Mouse (Mus musculus) T-helper 17 cell (primary cell): ENCODE measurements around the gene Ubtd2.

Source experiments
- in situ Hi-C, 2 experiments: fragments of 300-600 bp; cut with MboI, MseI; formaldehyde crosslinking; loops; 1 replicate in 1 of 2; 2 replicates in 1 of 2; pipeline ENCODE4 v1.15.1; 2025; ENCODE audit warnings: high pct_unique_total_duplicates in 2 of 2

The Ubtd2 gene

DNA sequence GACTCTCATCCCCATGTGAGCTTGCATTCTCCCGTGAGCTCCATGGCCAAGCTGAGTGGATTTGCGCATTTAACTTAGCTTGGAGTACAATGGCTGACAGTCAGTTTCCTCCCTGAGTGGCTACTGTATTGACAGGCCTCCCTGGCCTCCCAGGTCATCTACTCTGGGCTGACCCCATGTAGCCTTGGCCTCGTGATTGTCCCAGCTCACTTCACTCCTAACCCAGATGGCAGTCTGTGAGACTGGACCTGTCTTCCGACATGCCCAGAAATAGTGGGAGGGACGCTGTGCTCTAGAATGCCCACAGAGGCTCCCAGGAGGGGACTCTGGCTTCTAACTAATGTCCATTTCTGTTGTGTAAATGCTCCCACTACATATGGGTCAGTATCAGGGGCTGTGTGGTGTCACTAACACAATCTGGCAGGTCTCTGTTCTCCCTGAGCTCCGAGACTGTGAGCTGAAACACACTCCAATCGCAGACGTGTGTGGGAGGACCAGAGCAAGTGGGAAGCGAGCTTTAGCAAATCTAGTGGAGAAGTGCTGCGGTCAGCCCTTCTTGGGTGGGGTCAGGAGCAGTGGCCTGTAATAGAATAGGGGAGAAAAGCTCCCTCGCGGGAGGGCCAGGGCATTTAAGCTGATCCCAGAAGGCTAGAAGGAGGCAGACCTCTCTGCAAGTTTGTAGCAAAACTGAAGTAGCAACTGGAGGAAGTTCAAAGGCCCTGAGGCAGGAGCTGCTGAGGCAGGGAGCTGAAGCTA lies 105.0 kb downstream of the Ubtd2 start:
- in situ Hi-C loops = loop anchor here in 1 of 2 experiments (25.0 kb wide), 1 partner anchor 548 kb away; the partner anchor contains the start of gene Nsg2

DNA sequence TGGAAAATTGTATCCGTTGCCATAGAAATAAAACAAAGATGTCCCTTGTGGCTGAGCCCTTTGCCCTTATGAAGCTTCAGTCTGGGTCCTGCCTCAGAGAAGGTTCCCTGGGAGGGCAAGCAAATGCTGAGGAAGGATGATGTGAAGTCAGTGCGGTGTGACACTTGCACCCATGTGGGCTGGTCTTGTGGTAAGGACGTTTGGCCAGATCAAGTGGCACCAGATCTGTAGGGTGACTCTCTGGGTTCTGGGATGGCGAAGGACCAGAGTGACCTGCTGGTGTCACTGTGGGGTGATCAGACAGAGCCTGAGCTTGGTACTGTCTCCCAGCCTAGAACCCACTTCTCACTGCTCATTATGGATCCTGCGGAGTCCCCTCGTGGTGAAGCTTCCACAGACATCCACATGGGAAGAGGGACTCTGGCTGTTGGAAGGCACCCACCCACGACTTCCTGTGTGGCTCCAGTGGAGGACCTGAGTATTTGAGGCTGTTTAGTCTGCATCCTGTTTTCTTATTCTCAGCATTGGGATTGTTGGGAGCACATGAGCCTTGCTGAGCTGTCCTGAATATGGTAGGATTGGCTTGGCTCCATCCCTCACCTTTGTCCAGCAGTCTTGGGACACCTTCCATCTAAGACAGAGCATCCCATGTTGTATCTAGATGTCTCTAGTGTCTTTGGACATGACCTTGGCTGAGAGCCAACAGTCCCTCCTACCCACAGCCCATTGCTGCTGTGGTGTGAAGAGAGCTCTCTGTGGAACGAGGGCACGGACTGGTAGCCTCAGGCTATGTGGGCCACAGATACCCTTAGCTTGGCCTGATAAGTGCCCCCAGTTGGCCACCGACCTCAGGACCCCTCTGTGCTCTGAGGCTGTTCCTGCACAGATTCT lies 106.5 kb downstream of the Ubtd2 start:
- in situ Hi-C loops = loop anchor here in 1 of 2 experiments (25.0 kb wide), 1 partner anchor 549 kb away; the partner anchor contains the start of gene Nsg2

DNA sequence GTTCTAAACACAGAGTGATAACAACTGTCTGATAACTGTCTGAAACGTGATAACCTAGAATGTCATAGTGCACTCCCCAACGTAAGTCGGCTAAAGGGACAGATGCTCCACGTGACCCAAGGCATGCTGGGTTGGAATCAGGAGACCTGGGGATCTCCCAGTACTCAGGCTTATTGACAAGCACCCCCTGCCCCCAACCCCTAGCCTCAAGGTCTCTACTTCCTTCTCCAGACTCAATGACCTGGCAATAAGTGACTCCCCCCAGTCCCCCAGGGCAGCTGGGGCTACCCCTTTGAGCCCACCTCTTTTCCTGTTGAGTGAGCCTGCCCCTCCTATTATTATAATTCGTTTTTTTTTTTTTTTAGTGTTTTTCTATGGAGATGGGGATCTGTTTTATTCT lies 107.5 kb downstream of the Ubtd2 start:
- in situ Hi-C loops = loop anchor here in 1 of 2 experiments (25.0 kb wide), 1 partner anchor 550 kb away; the partner anchor contains the start of gene Nsg2

DNA sequence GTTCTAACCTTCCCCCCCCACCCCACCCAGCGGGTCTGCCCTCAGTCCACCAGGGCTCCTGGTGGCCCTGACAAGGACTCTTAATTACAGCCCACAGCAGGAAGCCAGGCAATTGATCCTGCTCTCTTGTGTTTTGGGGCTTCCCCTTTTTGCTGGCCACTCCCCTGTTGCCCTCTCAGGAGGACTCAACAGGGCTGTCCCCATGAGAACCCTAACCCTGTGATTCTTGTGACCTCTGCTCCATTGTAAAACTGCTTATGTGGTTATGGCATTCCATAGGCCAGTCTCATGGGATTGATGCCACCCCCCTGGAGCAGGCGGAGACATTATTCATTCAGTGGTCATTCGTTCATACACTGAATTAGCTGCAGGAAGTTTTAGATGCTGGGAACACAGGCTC lies 108.5 kb downstream of the Ubtd2 start:
- in situ Hi-C loops = loop anchor here in 1 of 2 experiments (25.0 kb wide), 1 partner anchor 551 kb away; the partner anchor contains the start of gene Nsg2

DNA sequence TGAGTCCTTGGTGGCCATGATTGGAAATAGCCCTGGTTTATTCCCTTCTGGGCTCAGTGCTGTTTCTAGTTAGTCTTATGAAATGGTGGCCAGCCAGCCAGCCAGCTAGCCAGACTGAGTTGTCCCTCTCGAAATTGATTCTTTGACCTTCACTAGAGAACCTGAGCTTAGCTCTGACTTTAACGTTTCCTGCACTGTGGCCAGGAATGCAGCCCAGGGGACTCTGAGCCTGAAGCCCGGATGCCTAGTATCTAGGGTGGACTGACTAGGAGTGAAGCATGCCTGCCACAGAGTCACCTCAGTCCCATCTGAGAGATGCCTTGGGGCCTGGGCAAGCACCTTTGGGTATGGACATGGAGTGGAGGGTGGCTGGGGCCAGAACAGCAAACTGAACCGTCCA lies 109.5 kb downstream of the Ubtd2 start:
- in situ Hi-C loops = loop anchor here in 1 of 2 experiments (25.0 kb wide), 1 partner anchor 552 kb away; the partner anchor contains the start of gene Nsg2

DNA sequence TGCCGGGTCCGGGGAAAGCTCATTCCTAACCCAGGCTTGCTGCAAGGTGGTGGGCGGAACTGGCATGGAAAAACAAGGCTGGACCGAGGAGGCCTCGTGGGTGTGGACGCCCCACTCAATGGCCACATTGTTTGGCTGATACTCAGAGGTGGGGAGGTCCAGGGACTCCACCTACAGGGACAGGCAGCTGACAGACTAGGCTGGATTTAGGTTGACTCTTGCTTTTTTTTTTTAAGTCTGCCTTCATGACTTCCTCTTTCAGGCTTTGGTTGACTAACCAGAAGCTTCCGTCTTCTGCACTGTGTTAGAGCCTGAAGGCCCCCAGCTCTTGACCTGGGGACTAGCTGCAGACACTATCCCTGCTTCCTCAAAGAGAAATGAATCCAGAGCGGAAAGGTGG lies 109.9 kb downstream of the Ubtd2 start:
- in situ Hi-C loops = loop anchor here in 1 of 2 experiments (25.0 kb wide), 1 partner anchor 553 kb away; the partner anchor contains the start of gene Nsg2

DNA sequence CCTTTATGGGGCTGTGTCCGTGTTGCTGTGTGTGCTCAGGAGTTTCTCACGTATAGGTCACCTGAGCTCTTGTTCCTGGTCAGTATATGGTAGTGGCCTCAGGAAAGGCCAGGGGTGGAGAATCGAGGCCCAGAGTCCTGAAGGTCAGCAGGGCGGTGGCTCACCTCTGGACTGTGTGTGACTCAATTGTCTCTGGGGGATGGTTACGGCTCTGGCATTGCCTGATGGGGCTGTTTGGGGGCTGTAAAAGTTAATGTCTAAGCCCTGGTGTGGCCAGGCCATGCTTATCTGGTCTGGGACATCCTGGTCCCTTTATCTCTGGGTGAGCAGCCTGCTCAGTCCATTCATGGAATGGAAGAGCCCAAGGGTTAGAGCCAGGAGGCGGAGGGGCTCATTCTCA lies 111.0 kb downstream of the Ubtd2 start:
- in situ Hi-C loops = loop anchor here in 1 of 2 experiments (25.0 kb wide), 1 partner anchor 554 kb away; the partner anchor contains the start of gene Nsg2
